Mouse (Mus musculus) small intestine, adult 2 months (tissue): ENCODE results near the gene Sys1. TPM values are rescaled to one million over a fixed set of nuclear protein-coding genes. Genes with fewer than 3 reads are reported as not detected.

Source experiments
- H3K27ac ChIP-seq: fragments of 200-500 bp; 2 replicates; pipeline ENCODE4 v1.5.1; 2012; ENCODE audit warnings: low read depth, low read length, control low read depth, inconsistent platforms; ENCODE audit not compliant: insufficient read depth
- H3K27me3 ChIP-seq: fragments of 200-500 bp; 2 replicates; pipeline ENCODE4 v1.6.1; 2012; ENCODE audit warnings: mild to moderate bottlenecking, moderate library complexity, low read length, inconsistent platforms; ENCODE audit not compliant: control insufficient read depth, insufficient read depth
- H3K36me3 ChIP-seq: fragments of 200-500 bp; 2 replicates; pipeline ENCODE4 v1.6.1; 2012; ENCODE audit warnings: mild to moderate bottlenecking, low read length, control low read depth, inconsistent platforms; ENCODE audit not compliant: control insufficient read depth, insufficient read depth
- H3K4me1 ChIP-seq: fragments of 200-500 bp; 2 replicates; pipeline ENCODE4 v1.6.1; 2012; ENCODE audit warnings: low read length, inconsistent platforms, mixed read lengths; ENCODE audit not compliant: control insufficient read depth, insufficient read depth, insufficient read length
- H3K4me3 ChIP-seq: fragments of 200-500 bp; 2 replicates; pipeline ENCODE4 v1.5.1; 2012; ENCODE audit warnings: low read depth, mild to moderate bottlenecking, control low read depth, inconsistent platforms, low read length, moderate library complexity
- CTCF ChIP-seq: fragments of 200-500 bp; IDR thresholded peaks from 2 replicates; pipeline ENCODE4 v1.5.1; 2012; ENCODE audit warnings: low read depth, mild to moderate bottlenecking, control low read depth, inconsistent platforms, low read length, moderate library complexity, mixed read lengths; ENCODE audit not compliant: insufficient replicate concordance, insufficient read length; ENCODE audit errors: extremely low read depth
- POLR2A ChIP-seq: fragments of 200-500 bp; IDR thresholded peaks from 2 replicates; pipeline ENCODE4 v1.6.1; 2012; ENCODE audit warnings: low read depth, mild to moderate bottlenecking, control low read depth, inconsistent platforms, low read length, moderate library complexity
- WGBS: fragments of 180-500 bp; shearing (Covaris S2); methylation state at CpG from one replicate; pipeline ENCODE4 v1.1.7; 2018; 5-methylcytosine and 5-hydroxymethylcytosine counted together
- polyA plus RNA-seq: library from polyadenylated mRNA; depleted of rRNA; stranded (reverse); fragments of >200 nt; gene quantifications from 2 replicates; pipeline ENCODE4 v1.2.3, GENCODE M21; 2012

The Sys1 gene
- polyA plus RNA-seq, 1 experiment = 276 TPM

DNA sequence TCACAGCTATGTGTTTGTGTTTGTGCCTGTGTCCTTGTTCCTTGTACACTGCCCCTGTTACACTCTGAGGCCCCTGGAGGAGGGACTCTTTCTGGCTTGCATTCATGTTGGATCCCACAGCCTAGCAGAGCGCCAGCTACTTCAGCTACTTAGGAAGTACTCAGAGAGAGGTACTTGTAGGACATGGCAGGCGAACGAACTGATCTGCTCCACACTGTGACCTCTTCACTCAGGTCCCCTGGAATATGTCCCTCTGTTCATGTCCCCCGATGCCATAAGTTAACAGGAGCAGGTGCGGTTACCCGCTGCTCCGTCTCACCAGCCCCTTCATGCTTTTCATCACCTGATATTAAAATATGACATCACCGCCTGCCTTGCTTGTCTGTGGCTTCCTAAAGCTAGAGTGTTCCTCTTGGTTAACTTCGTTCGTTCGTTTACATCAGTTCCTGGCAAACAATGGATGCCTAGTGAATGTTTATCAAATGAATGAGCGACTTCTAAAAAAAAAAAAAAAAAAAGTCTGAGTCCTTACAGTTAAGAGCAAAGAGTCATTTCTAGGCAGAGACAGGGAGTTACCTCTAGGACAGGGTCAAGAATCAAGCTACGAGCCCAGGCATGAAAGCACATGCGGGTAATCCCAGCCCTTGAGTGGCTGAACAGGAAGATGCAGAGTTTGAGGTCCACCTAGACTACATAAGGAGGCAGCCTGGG lies 3.6 kb upstream of the Sys1 start:
- H3K27me3 ChIP-seq = no peaks in the 10 kb centered on the region
- peaks cover 30% of the 10 kb centered on the region; the same call in 1 of the 2 replicates for H3K4me1 ChIP-seq
- WGBS = 80% methylated on average over 14 of the region's 14 CpGs
- no peak overlapping the region for H3K4me3 ChIP-seq
- TF ChIP-seq CTCF = no peak
- no peak for TF ChIP-seq POLR2A
- no peak overlapping the region for H3K27ac ChIP-seq
- H3K36me3 ChIP-seq = no peaks in the 10 kb centered on the region

DNA sequence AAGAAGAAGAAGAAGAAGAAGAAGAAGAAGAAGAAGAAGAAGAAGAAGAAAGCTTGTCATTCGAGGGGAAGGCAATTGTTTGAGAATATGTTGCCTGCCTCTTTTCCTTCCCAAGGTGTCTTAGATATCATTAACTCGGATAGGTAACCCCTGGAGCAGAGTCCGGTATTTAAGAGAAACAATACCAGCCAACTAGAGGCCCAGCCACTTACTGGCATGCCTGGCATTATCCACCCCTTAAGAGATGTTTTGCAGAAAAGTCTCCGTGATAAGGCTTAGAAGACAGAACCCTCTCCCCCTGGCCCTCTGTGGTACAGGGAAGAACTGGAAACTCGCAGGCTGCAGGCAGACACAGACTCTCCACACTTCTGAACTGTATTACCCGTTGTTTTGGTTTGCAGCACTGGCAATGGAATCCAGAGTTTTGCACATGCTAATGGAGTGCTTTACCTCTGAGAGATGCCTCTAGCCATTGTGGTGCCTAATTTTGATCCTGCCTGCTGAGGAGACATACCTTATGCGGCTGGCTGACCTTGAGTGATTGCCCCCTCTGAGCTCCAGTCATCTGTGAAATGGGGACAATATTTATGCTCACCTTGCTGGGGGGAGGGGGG lies 2.8 kb upstream of the Sys1 start:
- H3K27me3 ChIP-seq = no peaks in the 10 kb centered on the region
- no peak overlapping the region for H3K4me3 ChIP-seq
- WGBS = 66% methylated on average over 7 of the region's 7 CpGs
- no peaks in the 10 kb centered on the region for H3K36me3 ChIP-seq
- H3K4me1 ChIP-seq = peaks cover 30% of the 10 kb centered on the region; the same call in 1 of the 2 replicates
- TF ChIP-seq CTCF = no peak
- no peak for TF ChIP-seq POLR2A
- no peak overlapping the region for H3K27ac ChIP-seq

DNA sequence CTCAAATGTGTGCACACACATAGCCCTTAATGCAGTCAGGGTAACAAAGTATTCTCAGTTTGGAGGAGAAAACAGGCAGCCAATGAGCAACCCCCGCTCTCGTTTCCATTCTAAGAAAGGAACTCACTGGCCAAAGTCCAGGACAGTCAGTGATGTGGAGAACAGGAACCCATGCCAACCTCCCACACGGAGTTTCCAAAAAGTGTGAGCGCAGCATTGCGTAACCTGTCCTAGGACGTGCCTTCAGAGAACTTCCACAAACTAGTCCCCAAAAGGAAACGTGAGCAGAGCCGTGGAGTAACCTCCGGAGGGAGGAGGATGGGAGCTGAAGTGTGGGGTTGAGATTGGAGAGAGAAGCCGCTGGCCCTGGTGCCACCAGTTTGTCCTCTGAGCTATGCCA lies 1.9 kb upstream of the Sys1 start:
- Histone ChIP-seq H3K4me1 (peaks cover 30% of the 10 kb centered on the region; the same call in 1 of the 2 replicates), H3K27me3 (no peaks in the 10 kb centered on the region), H3K4me3 (no peak overlapping the region), H3K27ac (peak overlapping the region; percentile 81), H3K36me3 (no peaks in the 10 kb centered on the region)
- TF ChIP-seq POLR2A (no peak), CTCF (no peak)
- WGBS = 11% methylated on average over 10 of the region's 10 CpGs

DNA sequence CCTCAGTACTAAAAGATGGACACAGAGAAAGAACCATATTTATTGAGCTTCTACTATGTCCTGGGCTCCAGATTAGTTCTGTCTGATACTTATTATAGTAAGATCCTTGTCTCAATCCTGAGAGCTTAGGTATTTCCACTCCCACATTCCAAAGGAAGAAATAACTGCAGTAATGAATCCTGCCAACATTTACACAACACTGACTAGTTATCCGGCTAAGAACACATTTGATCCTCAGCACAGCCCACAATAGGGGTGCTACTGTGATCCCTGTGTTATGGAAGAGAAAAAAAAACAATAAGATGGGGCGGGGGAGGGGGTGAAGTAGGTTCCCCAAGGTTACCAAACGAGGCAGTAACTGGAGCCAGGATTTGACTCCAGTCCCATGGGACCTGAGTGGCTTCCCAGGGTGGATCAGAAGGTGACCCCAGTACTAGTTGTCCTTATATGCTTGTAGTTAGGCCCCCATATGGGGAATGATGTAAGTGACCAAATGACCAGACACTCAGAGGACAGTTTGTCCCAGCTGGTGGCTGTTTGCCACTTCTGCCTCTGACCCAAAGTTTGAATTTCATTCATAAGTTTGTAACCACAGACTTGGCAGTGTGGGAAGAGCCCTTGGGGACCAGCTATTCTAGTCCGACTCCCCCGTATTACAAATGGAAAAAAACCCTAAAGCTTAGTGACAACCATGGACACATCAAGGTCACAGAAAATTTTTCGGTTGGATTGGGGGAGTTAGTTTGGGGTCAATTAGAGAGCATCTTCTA lies 1.2 kb upstream of the Sys1 start:
- Histone ChIP-seq H3K36me3 (no peaks in the 10 kb centered on the region), H3K27me3 (no peaks in the 10 kb centered on the region), H3K4me3 (no peak overlapping the region), H3K27ac (peak overlapping the region; percentile 81), H3K4me1 (peaks cover 30% of the 10 kb centered on the region; the same call in 1 of the 2 replicates)
- TF ChIP-seq CTCF (no peak), POLR2A (no peak)
- WGBS = 54% methylated on average over 6 of the region's 6 CpGs

DNA sequence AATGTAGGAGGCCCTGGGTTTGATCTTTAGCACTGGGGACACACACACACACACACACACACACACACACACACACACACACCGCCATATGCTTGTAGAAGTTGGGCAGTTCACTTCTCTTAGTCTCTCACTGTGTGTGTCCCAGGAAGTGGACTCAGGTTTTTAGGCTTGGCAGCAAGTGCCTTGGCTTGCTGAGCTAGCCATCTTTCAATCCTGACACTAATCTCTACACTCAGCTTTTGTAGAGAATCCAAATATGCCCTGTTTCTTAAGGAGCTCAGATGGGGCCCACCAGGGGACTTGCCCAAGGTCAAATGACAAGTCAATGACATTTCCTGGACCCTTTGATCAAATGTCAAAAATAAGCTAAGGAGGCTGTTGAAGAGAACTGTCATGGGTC lies 351 bp upstream of the Sys1 start:
- WGBS = 55% methylated on average over 1 of the region's 1 CpGs
- Histone ChIP-seq H3K4me3 (no peak overlapping the region), H3K4me1 (peaks cover 30% of the 10 kb centered on the region; the same call in 1 of the 2 replicates), H3K36me3 (no peaks in the 10 kb centered on the region), H3K27me3 (no peaks in the 10 kb centered on the region), H3K27ac (peak overlapping the region; percentile 46)
- TF ChIP-seq POLR2A (no peak), CTCF (no peak)

DNA sequence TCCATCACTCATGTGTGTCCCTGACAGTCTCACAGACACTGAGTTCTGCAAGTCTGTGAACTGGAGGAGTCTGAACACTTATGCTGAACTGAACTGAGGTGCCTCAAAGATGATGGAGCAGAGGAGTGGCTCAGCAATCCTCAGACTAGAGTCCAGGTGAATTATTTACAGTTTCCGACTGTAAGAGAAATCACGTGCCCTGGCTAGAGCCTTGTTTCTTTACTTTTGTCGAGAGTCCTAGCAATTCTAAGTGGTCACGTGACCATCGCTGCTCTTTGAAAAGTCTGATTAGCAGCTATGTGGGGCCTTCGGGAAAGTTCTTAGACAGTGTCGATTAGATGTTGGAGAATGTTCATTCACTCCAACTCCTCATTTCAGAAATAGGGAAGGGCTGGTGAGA lies 1.2 kb downstream of the Sys1 start:
- Histone ChIP-seq H3K27me3 (no peaks in the 10 kb centered on the region), H3K4me3 (0 out of 2 replicates have a peak overlapping the region, but pooled peaks have one; percentile 0), H3K4me1 (peaks cover 30% of the 10 kb centered on the region; the same call in 1 of the 2 replicates), H3K36me3 (no peaks in the 10 kb centered on the region), H3K27ac (peak overlapping the region; percentile 76)
- WGBS = 16% methylated on average over 7 of the region's 7 CpGs
- TF ChIP-seq CTCF (no peak), POLR2A (no peak)

DNA sequence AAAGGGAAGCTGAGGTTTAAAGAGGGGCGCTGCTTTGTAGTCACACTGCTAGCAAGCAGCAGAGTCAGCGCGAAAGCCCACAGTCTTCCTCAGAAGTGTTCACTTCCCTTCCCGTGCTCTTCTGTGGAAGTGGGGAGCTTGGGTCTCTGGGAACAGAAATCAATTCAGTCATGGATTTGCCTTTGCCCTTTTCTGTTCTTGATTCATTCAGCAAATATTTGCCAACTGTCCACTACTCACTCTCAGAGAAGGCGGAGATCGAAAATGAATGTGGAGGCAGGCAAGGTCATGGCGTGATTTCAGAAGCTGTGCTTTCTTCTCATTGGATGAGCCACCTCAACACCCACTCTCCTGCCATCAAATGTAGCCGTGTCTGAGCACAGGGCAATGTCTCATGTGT lies 1.8 kb downstream of the Sys1 start:
- Histone ChIP-seq H3K27ac (peak overlapping the region; percentile 92), H3K4me1 (peaks cover 30% of the 10 kb centered on the region; the same call in 1 of the 2 replicates), H3K4me3 (peak overlapping the region; percentile 20; the same call in 1 of the 2 replicates), H3K27me3 (no peaks in the 10 kb centered on the region), H3K36me3 (peaks cover 5% of the 10 kb centered on the region)
- no peak for TF ChIP-seq CTCF
- no peak for TF ChIP-seq POLR2A
- WGBS = 16% methylated on average over 8 of the region's 8 CpGs
